Mouse (Mus musculus): ENCODE results near the gene Ppp2r5d. TPM values are rescaled to one million over a fixed set of nuclear protein-coding genes. Genes with fewer than 3 reads are reported as not detected.
A peak's percentile ranks its signal among the peaks of the same experiment; 100 is the strongest.

Ppp2r5d gene
- polyA plus RNA-seq, 1 experiment from 2014 or later, result 137 TPM

DNA sequence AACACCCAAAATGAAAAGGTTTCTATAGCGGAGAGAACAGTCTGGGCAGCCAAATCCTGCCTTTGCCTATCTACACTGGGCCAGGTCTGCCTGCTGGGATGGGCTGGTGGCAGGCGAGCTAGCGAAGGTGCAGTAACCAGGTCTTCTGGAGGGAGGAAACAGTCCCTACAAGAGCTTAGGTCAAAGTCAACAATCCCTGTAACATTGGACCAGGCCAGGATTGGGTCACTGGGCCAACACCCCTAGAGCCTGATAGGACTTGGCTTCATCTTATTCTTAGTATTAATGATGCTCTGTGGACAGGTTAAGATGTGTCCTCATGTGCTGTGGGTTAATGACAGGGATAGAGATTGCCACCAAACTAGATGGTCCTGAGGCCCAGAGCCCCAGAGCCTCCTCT is 29.1 kb upstream of the Ppp2r5d start:
- WGBS, result 96% methylated on average over 3 of the region's 3 CpGs
- H3K36me3 ChIP-seq, result peaks cover 47% of the 10 kb centered on the region

DNA sequence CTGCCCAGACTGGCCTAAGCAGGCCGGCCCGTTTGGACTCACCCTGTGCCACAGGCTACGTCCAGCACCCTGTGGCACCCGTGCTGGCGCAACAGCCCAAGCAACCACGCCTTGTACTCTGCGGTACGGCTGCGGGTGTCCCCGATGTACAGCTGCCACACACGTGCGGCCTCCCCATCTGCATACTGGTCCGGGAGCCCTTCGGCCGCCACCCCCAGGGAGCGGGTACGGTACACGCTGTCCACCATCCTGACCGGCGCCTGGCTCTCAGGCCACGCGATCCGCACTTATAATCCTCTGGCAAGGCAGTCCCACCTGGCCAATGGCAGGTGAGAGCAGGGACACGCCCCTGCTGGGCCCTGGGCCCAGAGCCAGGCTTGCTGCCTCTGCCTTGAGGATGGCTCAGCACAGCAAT is 24.0 kb upstream of the Ppp2r5d start, which contains the start of gene Gnmt:
TSS of gene Gnmt (minus strand) at position 265 of the 415 bp plus-strand sequence.
- Histone ChIP-seq H3K9me3 (no peaks in the 10 kb centered on the region), H3K4me3 (no peak within 1 kb of the TSS), H3K4me1 (replicated peaks) (peaks cover 15% of the 10 kb centered on the region), H3K27ac (no peak within 1 kb of the TSS), H3K27me3 (ENCODE audit: insufficient read depth, poor library complexity, severe bottlenecking) (peaks cover 22% of the 10 kb centered on the region), H3K36me3 (peaks cover 26% of the 10 kb centered on the region)
- no peak for DNase-seq (ENCODE audit: low spot score)
- WGBS, result 17% methylated on average over 24 of the region's 24 CpGs

More for the DNA sequence above, 29.1 kb upstream of the Ppp2r5d start:
- DNase-seq (ENCODE audit: low spot score), result no peak
- Histone ChIP-seq H3K4me3 (no peak overlapping the region), H3K9me3 (no peaks in the 10 kb centered on the region), H3K4me1 (replicated peaks) (peaks cover 2% of the 10 kb centered on the region), H3K27me3 (ENCODE audit: insufficient read depth, poor library complexity, severe bottlenecking) (peaks cover 9% of the 10 kb centered on the region), H3K27ac (no peak overlapping the region)

DNA sequence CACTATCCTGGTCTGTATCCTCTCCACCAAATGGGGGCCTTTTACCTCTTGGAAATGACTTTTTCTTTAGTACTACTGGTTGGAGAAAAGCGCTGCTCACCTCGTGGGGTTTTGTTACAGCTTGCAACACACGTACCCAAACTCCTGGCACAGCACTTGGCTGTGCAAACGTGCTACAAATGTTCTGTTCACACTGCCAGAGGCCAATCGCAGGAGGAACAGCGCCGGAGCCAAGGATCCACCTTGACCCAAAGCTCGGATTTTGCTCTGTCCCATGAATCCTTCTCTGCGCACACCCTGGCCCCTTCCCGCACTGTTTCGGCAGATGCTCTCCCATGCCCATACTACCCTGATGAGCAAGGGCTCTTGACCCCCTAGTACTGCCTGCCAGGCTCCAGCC is 23.6 kb upstream of the Ppp2r5d start:
- H3K27ac ChIP-seq, result no peak overlapping the region
- no peaks in the 10 kb centered on the region for H3K9me3 ChIP-seq
- H3K27me3 ChIP-seq (ENCODE audit: insufficient read depth, poor library complexity, severe bottlenecking), result peaks cover 22% of the 10 kb centered on the region
- peaks cover 30% of the 10 kb centered on the region for H3K36me3 ChIP-seq
- H3K4me3 ChIP-seq, result no peak overlapping the region
- DNase-seq (ENCODE audit: low spot score), result no peak
- WGBS, result 48% methylated on average over 11 of the region's 11 CpGs
- peaks cover 15% of the 10 kb centered on the region for H3K4me1 ChIP-seq (replicated peaks)

DNA sequence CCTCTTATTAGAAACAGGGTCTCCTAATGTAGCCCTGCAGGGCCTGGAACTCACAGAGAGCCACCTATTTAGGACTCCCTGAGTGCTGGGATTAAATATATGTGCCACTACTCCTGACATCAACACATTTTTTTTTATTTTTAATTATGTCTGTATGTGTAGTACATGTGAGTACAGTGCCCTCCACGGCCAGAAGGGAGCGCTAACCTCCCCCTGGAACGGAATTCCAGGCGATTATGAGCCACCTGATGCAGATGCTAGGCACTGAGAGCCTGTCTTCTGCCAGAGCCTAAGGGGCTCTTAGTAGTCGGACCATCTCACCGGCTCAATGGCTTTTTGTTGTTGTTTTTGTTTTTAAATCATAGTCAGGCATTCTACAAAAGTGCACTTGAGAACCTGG is 23.1 kb upstream of the Ppp2r5d start:
- 38% methylated on average over 6 of the region's 6 CpGs for WGBS
- Histone ChIP-seq H3K9me3 (no peaks in the 10 kb centered on the region), H3K4me3 (no peak overlapping the region), H3K27me3 (ENCODE audit: insufficient read depth, poor library complexity, severe bottlenecking) (peaks cover 22% of the 10 kb centered on the region), H3K27ac (no peak overlapping the region), H3K36me3 (peaks cover 34% of the 10 kb centered on the region), H3K4me1 (replicated peaks) (peaks cover 15% of the 10 kb centered on the region)
- peak; percentile 31 for DNase-seq (ENCODE audit: low spot score)

DNA sequence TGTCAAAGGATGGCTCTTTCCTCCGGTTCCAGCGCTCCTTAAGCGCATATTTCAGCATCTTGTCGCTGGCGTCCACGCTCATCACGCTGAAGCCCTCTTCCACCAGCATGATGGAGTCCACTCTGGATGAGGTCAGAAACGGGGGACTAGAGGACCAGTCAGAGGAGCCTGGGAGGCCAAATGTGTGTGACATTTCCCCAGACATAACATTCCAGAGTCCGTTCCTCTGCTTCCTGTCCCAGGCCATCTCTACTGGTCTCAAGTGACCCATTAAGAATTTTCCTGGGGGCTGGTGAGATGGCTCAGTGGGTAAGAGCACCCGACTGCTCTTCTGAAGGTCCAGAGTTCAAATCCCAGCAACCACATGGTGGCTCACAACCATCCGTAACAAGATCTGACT is 22.4 kb upstream of the Ppp2r5d start:
- Histone ChIP-seq H3K4me3 (no peak overlapping the region), H3K4me1 (replicated peaks) (peaks cover 15% of the 10 kb centered on the region), H3K27ac (no peak overlapping the region), H3K36me3 (peaks cover 40% of the 10 kb centered on the region), H3K27me3 (ENCODE audit: insufficient read depth, poor library complexity, severe bottlenecking) (peaks cover 22% of the 10 kb centered on the region), H3K9me3 (no peaks in the 10 kb centered on the region)
- no peak for DNase-seq (ENCODE audit: low spot score)
- 91% methylated on average over 11 of the region's 11 CpGs for WGBS

DNA sequence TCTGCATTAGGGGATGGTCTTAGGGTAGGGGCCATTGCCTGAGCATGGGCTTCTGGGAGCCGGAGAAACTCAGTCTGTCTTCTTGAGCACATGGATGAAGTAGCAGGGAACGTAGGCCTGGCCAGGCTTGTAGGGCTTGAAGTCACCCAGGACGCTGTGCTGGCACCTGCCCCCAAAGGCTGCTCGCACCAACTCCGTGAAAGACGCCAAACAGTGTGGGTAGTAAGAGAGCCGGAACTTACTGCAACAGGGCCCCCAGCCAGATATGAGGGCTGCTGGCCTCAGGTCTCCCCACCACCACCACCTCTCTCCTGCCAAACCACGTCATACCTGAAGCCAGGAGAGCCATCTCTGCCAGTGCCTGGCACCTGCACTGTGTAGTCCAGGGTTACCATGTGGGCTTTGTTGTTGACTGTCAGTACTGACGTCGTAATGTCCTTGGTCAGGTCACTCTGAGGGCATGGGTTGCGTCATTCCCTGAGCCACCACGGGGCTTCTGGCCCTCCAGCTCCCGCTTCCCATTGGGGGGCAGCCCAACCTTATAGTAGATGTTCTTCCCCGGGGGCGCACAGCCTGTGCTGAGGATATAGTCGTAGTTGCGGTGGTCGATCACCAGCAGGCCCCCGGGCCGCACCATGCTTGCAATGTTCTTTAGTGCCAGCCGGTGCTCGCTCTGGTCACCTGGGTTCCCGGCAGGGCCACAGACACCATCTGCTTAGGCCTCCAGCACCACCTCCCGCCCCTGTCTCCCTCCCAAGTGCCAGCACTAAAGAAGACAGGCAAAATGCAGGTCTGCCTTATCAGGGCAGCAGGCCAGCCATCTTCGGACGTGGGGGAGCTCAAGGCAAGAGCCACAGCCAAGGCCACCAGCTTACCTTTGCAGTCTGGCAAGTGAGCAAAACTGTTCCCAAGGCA is 21.1 kb upstream of the Ppp2r5d start:
- Histone ChIP-seq H3K27me3 (ENCODE audit: insufficient read depth, poor library complexity, severe bottlenecking) (peaks cover 22% of the 10 kb centered on the region), H3K4me1 (replicated peaks) (peaks cover 15% of the 10 kb centered on the region), H3K4me3 (no peak overlapping the region), H3K36me3 (peaks cover 52% of the 10 kb centered on the region), H3K9me3 (no peaks in the 10 kb centered on the region), H3K27ac (no peak overlapping the region)
- DNase-seq (ENCODE audit: low spot score), result no peak
- 94% methylated on average over 26 of the region's 26 CpGs for WGBS

DNA sequence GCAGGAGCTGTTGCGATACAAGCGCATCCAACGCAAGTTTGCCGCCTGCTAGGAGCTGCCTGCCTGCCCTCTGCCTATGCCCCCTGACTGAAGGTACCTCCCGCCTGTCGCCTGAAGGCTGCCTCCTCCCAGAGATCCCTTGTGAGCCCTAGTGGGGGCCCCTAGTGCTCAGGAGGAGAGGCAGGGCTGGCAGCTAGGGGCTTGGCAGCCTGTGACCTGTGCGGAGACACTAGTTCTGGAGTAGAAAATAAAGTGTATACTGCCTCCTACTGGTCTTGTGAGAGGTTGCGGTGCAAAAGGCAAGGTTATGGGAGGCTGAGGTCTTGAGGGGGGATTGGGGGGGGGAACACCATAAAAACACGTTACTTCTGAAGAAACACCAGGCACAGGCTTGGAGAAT is 20.4 kb upstream of the Ppp2r5d start:
- peaks cover 22% of the 10 kb centered on the region for H3K27me3 ChIP-seq (ENCODE audit: insufficient read depth, poor library complexity, severe bottlenecking)
- no peaks in the 10 kb centered on the region for H3K9me3 ChIP-seq
- 48% methylated on average over 9 of the region's 9 CpGs for whole genome bisulfite sequencing
- peaks cover 15% of the 10 kb centered on the region for H3K4me1 ChIP-seq (replicated peaks)
- peaks cover 58% of the 10 kb centered on the region for H3K36me3 ChIP-seq
- DNase-seq (ENCODE audit: low spot score), result peak; percentile 48
- H3K4me3 ChIP-seq, result peak overlapping the region; percentile 13; the same call in 1 of the 2 replicates
- H3K27ac ChIP-seq, result peak overlapping the region; percentile 3; the same call in 1 of the 2 replicates

DNA sequence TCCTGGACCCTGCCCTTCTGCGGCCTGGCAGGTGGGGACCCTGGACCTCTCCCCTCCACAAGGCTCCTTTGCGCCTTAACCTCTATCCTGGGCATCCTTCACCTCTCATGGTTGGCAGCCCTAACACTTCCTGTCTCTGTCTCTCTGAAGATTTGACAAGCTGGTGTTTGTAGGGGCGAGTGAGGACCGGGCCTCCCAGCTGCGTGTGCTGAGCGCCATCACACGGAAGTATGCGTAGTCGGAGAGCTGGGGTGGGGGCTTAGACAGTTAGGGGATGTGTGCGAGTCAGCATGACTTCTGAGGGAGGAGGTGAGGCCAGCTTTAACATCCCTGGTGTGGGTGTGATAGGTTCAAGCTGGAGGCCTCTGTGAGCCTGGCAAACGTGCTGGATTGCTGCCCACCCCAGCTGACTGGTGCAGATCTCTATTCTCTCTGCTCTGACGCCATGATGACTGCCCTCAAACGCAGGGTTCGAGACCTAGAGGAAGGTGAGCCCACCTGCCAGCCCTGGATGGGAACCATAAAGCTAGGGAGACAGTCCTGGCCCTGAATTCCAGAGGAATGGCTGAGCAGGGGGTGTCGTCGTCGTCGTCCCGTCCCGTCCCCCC is 19.7 kb upstream of the Ppp2r5d start:
- Histone ChIP-seq H3K9me3 (no peaks in the 10 kb centered on the region), H3K36me3 (peaks cover 62% of the 10 kb centered on the region), H3K27ac (no peak overlapping the region), H3K27me3 (ENCODE audit: insufficient read depth, poor library complexity, severe bottlenecking) (peaks cover 19% of the 10 kb centered on the region), H3K4me1 (replicated peaks) (peaks cover 15% of the 10 kb centered on the region), H3K4me3 (no peak overlapping the region; the same call in 1 of the 2 replicates)
- no peak for DNase-seq (ENCODE audit: low spot score)
- 77% methylated on average over 20 of the region's 20 CpGs for WGBS

DNA sequence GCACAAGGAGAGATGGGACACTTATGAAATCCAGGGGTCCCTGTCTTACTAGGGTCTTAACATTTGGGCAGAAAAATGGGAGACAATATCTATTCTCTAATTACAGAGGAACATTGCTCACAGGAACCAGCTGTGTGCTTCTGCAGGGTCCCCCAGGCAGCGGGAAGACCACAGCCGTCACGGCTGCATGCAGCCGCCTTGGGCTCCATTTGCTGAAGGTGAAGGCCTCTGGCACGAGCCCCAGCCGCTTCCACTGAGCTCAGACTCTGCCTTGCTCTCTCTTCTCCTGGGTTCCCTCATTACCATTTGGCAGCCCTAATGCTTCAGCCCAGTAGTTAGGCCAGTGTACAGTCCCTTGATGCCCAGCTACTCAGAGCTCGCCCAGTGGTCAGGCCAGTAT is 16.2 kb upstream of the Ppp2r5d start:
- Histone ChIP-seq H3K4me3 (no peak overlapping the region), H3K36me3 (peaks cover 72% of the 10 kb centered on the region), H3K9me3 (no peaks in the 10 kb centered on the region), H3K4me1 (replicated peaks) (0 out of 2 replicates have a peak, but pooled peaks cover 8% of the 10 kb centered on the region), H3K27ac (no peak overlapping the region), H3K27me3 (ENCODE audit: insufficient read depth, poor library complexity, severe bottlenecking) (no peaks in the 10 kb centered on the region)
- DNase-seq (ENCODE audit: low spot score), result no peak
- 91% methylated on average over 7 of the region's 7 CpGs for WGBS

DNA sequence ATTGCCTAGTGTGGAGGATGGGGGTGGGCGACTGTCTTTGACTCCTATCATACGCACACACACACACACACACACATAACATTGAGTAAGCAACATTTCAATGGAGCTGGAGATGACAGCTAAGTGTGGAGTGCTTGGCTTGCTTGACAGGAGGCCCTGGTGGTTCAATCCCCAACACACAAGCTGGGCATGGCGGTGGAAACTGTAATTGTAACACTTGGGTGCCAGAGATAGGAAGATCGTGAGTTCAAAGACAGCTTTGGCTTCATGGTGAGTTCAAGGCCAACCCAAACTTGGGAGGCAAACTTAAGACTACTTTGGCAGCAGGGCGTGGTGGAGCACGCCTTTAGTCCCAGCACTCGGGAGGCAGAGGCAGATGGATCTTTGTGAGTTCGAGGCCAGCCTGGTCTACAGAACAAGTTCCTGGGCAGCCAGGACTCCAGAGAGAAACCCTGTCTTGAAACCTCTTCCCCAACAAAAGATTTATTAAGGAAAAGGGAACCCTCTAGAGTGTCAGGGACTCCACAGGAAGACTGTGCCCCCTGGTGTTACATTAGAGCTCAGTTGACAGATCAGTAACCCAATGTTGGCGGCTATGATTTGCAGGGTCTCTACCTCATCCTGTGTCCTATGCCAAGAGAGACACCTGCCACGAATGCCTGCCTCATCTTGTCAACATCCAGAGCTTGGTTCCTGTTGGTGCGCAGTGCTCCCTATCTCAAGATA is 10.0 kb upstream of the Ppp2r5d start:
- Histone ChIP-seq H3K9me3 (no peaks in the 10 kb centered on the region), H3K36me3 (peaks cover 46% of the 10 kb centered on the region), H3K27ac (no peak overlapping the region), H3K4me3 (no peak overlapping the region), H3K4me1 (replicated peaks) (peaks cover 32% of the 10 kb centered on the region), H3K27me3 (ENCODE audit: insufficient read depth, poor library complexity, severe bottlenecking) (no peaks in the 10 kb centered on the region)
- WGBS, result 93% methylated on average over 11 of the region's 11 CpGs
- DNase-seq (ENCODE audit: low spot score), result no peak

DNA sequence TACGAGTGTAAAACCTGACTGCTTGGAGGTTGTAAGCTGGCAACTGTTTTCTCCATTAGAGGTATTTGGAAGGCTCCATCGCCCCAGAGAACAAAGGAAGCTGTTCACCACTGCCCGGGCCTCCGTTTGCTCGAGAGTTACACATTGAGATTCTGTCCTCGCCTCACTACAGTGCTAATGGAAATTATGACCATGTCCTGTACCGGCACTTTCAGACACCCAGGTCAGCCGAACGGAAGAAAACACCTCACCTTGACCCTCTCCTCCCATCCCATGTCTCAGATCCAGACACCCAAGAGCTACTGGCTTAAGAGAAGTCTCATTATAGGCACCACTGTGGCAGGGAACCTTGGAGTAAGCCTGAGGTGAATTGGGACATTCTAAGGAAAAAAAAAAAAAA is 8.9 kb upstream of the Ppp2r5d start:
- no peak overlapping the region for H3K27ac ChIP-seq
- no peaks in the 10 kb centered on the region for H3K9me3 ChIP-seq
- H3K27me3 ChIP-seq (ENCODE audit: insufficient read depth, poor library complexity, severe bottlenecking), result no peaks in the 10 kb centered on the region
- peaks cover 46% of the 10 kb centered on the region for H3K36me3 ChIP-seq
- WGBS, result 92% methylated on average over 9 of the region's 9 CpGs
- H3K4me1 ChIP-seq (replicated peaks), result peaks cover 32% of the 10 kb centered on the region
- H3K4me3 ChIP-seq, result no peak overlapping the region
- DNase-seq (ENCODE audit: low spot score), result no peak

DNA sequence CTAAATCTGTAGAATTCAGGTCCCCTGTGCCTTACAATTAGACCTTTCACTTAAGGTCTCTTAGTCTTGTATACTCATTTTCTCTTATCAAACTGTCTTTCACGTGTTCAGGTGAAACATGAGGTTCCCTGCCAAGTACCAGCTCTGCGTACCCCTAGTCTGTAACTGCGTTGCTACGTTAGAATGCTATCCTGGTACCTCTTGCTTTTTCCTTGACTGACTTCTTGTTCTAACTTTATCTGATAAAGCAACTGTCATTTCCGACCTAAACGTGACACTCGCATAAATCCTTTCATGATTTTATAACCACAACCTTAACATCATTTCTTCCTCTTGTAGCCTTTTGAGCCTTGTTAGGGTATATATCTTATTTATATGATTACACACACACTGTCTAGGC is 7.5 kb upstream of the Ppp2r5d start:
- H3K4me3 ChIP-seq, result peak overlapping the region; percentile 100
- peaks cover 32% of the 10 kb centered on the region for H3K4me1 ChIP-seq (replicated peaks)
- WGBS, result 76% methylated on average over 7 of the region's 7 CpGs
- no peak for DNase-seq (ENCODE audit: low spot score)
- H3K27me3 ChIP-seq (ENCODE audit: insufficient read depth, poor library complexity, severe bottlenecking), result no peaks in the 10 kb centered on the region
- 0 out of 2 replicates have a peak overlapping the region, but pooled peaks have one; percentile 89 for H3K27ac ChIP-seq
- no peaks in the 10 kb centered on the region for H3K9me3 ChIP-seq
- peaks cover 42% of the 10 kb centered on the region for H3K36me3 ChIP-seq

Measured in hindbrain, embryonic 10.5 days (tissue).